Mouse (Mus musculus) C2C12 (cell line): ENCODE measurements at regions not wholly inside any gene's neighbourhood (a gene's known extent, or its start where the extent isn't known, plus 50 kb on each side); places are given as distances from the start of the nearest gene placed in this dataset.

Experiments
- CEBPB ChIP-seq: IDR thresholded peaks from one replicate; pipeline ENCODE4 v1.6.1; 2011; ENCODE audit warnings: low read depth, mild to moderate bottlenecking, control low read depth, moderate library complexity
- CTCF ChIP-seq: IDR thresholded peaks from one replicate; pipeline ENCODE4 v1.5.1; 2011; ENCODE audit not compliant: control insufficient read depth, insufficient read depth, insufficient read length
- FOSL1 ChIP-seq: IDR thresholded peaks from one replicate; pipeline ENCODE4 v1.8.0; 2011; ENCODE audit warnings: mild to moderate bottlenecking, low read length; ENCODE audit not compliant: poor library complexity, insufficient read depth, severe bottlenecking
- MAX ChIP-seq: IDR thresholded peaks from one replicate; pipeline ENCODE4 v1.6.1; 2011; ENCODE audit warnings: mild to moderate bottlenecking, control low read depth
- MYOD1 ChIP-seq: IDR thresholded peaks from one replicate; pipeline ENCODE4 v1.6.1; 2011; ENCODE audit warnings: low read depth; ENCODE audit not compliant: control insufficient read depth, insufficient read length
- USF1 ChIP-seq: IDR thresholded peaks from one replicate; pipeline ENCODE4 v1.6.1; 2011; ENCODE audit warnings: low read depth, mild to moderate bottlenecking, control low read depth, moderate library complexity

DNA sequence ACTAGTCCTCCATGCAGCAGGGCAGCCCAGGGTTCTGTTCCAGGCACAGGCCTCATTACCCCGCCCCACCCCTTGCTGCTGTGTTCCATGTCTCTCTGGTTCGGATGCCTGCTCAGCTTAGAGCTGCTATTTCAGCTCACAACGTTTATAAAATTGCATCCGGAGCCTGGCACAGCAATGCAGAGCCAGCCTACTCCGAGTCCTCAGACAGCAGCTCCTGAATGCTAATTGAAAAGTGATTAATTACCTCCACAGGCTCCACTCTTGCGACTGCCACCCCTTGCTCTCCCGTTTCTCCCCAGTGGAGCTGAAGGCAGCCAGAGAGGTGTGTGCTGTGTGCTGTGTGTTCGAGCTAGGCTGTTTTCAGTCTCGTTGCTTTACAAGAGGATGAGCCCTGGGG is 310.6 kb downstream of the Mroh4 start:
- no peak for TF ChIP-seq CTCF
- no peak for TF ChIP-seq USF1
- TF ChIP-seq CEBPB: no peak
- TF ChIP-seq MAX: no peak
- TF ChIP-seq FOSL1: no peak
- no peak for TF ChIP-seq MYOD1
